Mouse (Mus musculus): ENCODE measurements around the gene Sdccag8. TPM values are rescaled to one million over a fixed set of nuclear protein-coding genes. Genes with fewer than 3 reads are reported as not detected.
A peak's percentile ranks its signal among the peaks of the same experiment; 100 is the strongest.

Sdccag8 gene
- polyA plus RNA-seq, 1 experiment: 20.7 TPM

DNA sequence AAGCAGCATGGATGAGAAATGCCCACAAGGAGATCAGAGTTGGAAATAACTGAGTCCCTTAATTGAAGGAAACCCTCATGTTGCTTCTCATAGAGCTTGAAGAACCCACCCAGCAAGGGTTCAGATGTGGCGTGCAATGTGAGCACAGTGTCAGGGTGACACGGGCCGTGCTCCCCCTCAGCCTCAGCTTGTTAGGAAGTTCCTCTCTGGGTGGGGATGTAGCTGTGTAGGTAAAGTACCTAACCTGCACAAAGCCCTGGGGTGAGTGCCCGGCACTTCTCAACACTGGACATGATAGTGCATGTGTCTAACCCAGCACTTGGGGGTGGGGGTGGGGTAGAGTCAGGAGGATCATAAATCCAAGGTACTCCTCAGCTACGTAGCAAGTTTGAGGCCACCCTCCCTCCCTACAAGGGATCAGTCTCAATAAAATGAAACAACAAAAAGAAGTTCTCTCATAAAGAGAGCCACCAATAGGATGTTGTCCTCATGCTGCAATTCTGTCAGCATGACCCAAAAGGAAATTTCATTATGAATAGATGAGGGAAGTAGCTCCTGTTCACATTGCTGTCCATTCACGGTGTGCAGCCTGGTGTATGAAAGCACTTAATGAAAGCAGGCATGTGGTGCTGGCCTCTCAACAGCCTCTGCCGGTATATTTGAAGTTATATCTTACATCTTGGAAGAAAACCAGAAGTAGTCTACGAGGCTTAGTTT, 130.2 kb downstream of the Sdccag8 start:
- TF ChIP-seq POLR2A (IDR thresholded peaks at IDR 0.05; ENCODE audit: extremely low read depth, insufficient read depth, low read length): no peak
- TF ChIP-seq CTCF (IDR thresholded peaks at IDR 0.05; ENCODE audit: extremely low read depth, insufficient read depth, low read length): no peak
- H3K4me1 ChIP-seq (ENCODE audit: control insufficient read depth, insufficient read depth, low read length): peaks cover 14% of the 10 kb centered on the region
- H3K4me3 ChIP-seq (ENCODE audit: insufficient read depth, low read length): no peak overlapping the region
- no peak overlapping the region for H3K27ac ChIP-seq (ENCODE audit: insufficient read depth, low read length)

- Histone ChIP-seq H3K4me3 (ENCODE audit: insufficient read depth, low read length) (no peak overlapping the region), H3K4me1 (ENCODE audit: control insufficient read depth, insufficient read depth, low read length) (peaks cover 14% of the 10 kb centered on the region), H3K27ac (ENCODE audit: insufficient read depth, low read length) (no peak overlapping the region)
- TF ChIP-seq CTCF (IDR thresholded peaks at IDR 0.05; ENCODE audit: extremely low read depth, insufficient read depth, low read length) (no peak), POLR2A (IDR thresholded peaks at IDR 0.05; ENCODE audit: extremely low read depth, insufficient read depth, low read length) (no peak)
Measured at GRCm38 (mm10) chr1:176945175-176945540, 130.7 kb downstream of the Sdccag8 start.

GRCm38 (mm10) chr1:176946031-176946795, 131.8 kb downstream of the Sdccag8 start:
- H3K4me3 ChIP-seq (ENCODE audit: insufficient read depth, low read length): no peak overlapping the region
- H3K4me1 ChIP-seq (ENCODE audit: control insufficient read depth, insufficient read depth, low read length): peaks cover 13% of the 10 kb centered on the region
- TF ChIP-seq CTCF (IDR thresholded peaks at IDR 0.05; ENCODE audit: extremely low read depth, insufficient read depth, low read length): no peak
- H3K27ac ChIP-seq (ENCODE audit: insufficient read depth, low read length): peak overlapping the region; percentile 80

DNA sequence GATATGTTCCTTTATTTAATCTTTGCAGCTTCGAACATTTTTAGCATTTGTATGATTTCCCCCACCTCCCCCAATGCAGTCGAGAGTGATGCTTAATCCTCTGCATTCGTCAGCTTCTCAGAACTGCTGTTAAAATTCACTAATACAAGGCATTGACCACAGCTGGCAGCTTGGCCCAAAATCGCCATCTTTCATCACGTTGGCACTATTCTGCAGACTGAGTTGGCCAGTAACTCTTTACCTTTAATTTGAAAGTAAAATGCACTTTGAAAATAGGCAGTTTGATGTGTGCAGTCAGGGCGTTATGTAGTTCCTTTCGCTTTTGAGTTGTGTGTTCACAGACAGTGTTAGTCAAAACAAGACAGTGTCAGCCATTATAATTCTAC, 132.3 kb downstream of the Sdccag8 start:
- TF ChIP-seq POLR2A (IDR thresholded peaks at IDR 0.05; ENCODE audit: extremely low read depth, insufficient read depth, low read length) (no peak), CTCF (IDR thresholded peaks at IDR 0.05; ENCODE audit: extremely low read depth, insufficient read depth, low read length) (no peak)
- H3K27ac ChIP-seq (ENCODE audit: insufficient read depth, low read length): peak overlapping the region; percentile 65; the same call in 1 of the 2 replicates
- peaks cover 14% of the 10 kb centered on the region for H3K4me1 ChIP-seq (ENCODE audit: control insufficient read depth, insufficient read depth, low read length)
- H3K4me3 ChIP-seq (ENCODE audit: insufficient read depth, low read length): no peak overlapping the region

- Histone ChIP-seq H3K27ac (ENCODE audit: insufficient read depth, low read length) (no peak overlapping the region), H3K4me3 (ENCODE audit: insufficient read depth, low read length) (no peak overlapping the region), H3K4me1 (ENCODE audit: control insufficient read depth, insufficient read depth, low read length) (peaks cover 15% of the 10 kb centered on the region)
- TF ChIP-seq CTCF (IDR thresholded peaks at IDR 0.05; ENCODE audit: extremely low read depth, insufficient read depth, low read length) (no peak), POLR2A (IDR thresholded peaks at IDR 0.05; ENCODE audit: extremely low read depth, insufficient read depth, low read length) (no peak)
Measured at GRCm38 (mm10) chr1:176948861-176949260, 134.4 kb downstream of the Sdccag8 start.

- Histone ChIP-seq H3K4me1 (ENCODE audit: control insufficient read depth, insufficient read depth, low read length) (peaks cover 13% of the 10 kb centered on the region), H3K27ac (ENCODE audit: insufficient read depth, low read length) (no peak overlapping the region), H3K4me3 (ENCODE audit: insufficient read depth, low read length) (no peak overlapping the region)
- TF ChIP-seq POLR2A (IDR thresholded peaks at IDR 0.05; ENCODE audit: extremely low read depth, insufficient read depth, low read length): no peak
Measured at GRCm38 (mm10) chr1:176949320-176949719, 134.9 kb downstream of the Sdccag8 start.

DNA sequence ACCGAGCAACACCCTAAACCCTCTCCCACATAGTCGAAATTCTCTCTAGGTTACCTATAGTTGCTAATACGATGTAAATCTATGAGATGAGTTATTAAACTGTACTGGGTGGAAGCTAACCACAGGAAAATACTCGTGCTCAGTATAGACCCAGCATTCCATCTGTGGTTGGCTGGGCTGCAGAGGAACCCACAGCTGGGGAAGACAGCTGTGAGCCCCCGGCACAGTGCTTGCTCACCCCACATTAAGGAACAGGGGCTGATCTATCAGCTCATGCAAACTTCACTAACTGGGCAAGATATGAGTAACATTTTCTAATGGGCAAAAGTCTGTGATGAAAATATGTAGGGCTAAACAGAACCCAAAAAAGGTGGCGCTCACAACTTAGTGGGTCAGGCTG, 135.6 kb downstream of the Sdccag8 start:
- Histone ChIP-seq H3K27ac (ENCODE audit: insufficient read depth, low read length) (no peak overlapping the region; the same call in 1 of the 2 replicates), H3K4me3 (ENCODE audit: insufficient read depth, low read length) (no peak overlapping the region), H3K4me1 (ENCODE audit: control insufficient read depth, insufficient read depth, low read length) (peaks cover 11% of the 10 kb centered on the region)
- TF ChIP-seq CTCF (IDR thresholded peaks at IDR 0.05; ENCODE audit: extremely low read depth, insufficient read depth, low read length): no peak
- TF ChIP-seq POLR2A (IDR thresholded peaks at IDR 0.05; ENCODE audit: extremely low read depth, insufficient read depth, low read length): no peak

- H3K4me1 ChIP-seq (ENCODE audit: control insufficient read depth, insufficient read depth, low read length): peaks cover 4% of the 10 kb centered on the region
- H3K27ac ChIP-seq (ENCODE audit: insufficient read depth, low read length): no peak overlapping the region
- H3K4me3 ChIP-seq (ENCODE audit: insufficient read depth, low read length): no peak overlapping the region
- TF ChIP-seq CTCF (IDR thresholded peaks at IDR 0.05; ENCODE audit: extremely low read depth, insufficient read depth, low read length): no peak
- no peak for TF ChIP-seq POLR2A (IDR thresholded peaks at IDR 0.05; ENCODE audit: extremely low read depth, insufficient read depth, low read length)
Measured at GRCm38 (mm10) chr1:176951836-176952235, 137.4 kb downstream of the Sdccag8 start.

DNA sequence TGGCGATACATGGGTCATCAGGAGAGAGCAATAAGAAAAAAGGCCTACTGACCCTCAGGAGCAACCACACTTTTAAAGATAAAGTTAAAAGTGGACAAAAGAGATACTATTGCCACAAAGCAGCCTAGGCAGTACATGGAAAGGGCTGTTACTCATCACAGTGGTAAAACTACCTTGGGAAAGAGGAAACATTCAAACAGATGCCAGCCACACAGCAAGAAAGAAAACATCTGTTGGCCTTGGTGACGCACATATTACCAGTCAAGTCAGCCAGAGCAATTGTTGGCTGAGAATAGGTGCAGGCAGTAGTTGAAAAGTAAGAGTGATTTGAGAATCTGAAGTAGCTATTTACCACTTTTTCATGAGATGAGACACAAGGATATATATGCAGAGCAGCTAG, 143.9 kb downstream of the Sdccag8 start:
- TF ChIP-seq POLR2A (IDR thresholded peaks at IDR 0.05; ENCODE audit: extremely low read depth, insufficient read depth, low read length): no peak
- TF ChIP-seq CTCF (IDR thresholded peaks at IDR 0.05; ENCODE audit: extremely low read depth, insufficient read depth, low read length): no peak
- H3K27ac ChIP-seq (ENCODE audit: insufficient read depth, low read length): no peak overlapping the region
- H3K4me3 ChIP-seq (ENCODE audit: insufficient read depth, low read length): no peak overlapping the region
- H3K4me1 ChIP-seq (ENCODE audit: control insufficient read depth, insufficient read depth, low read length): no peaks in the 10 kb centered on the region

GRCm38 (mm10) chr1:176961716-176962115, 147.3 kb downstream of the Sdccag8 start:
- H3K27ac ChIP-seq (ENCODE audit: insufficient read depth, low read length): no peak overlapping the region
- no peaks in the 10 kb centered on the region for H3K4me1 ChIP-seq (ENCODE audit: control insufficient read depth, insufficient read depth, low read length)
- H3K4me3 ChIP-seq (ENCODE audit: insufficient read depth, low read length): no peak overlapping the region
- TF ChIP-seq CTCF (IDR thresholded peaks at IDR 0.05; ENCODE audit: extremely low read depth, insufficient read depth, low read length) (no peak), POLR2A (IDR thresholded peaks at IDR 0.05; ENCODE audit: extremely low read depth, insufficient read depth, low read length) (no peak)

Data from cortical plate, adult 2 months (tissue).